Mouse (Mus musculus) WW6 (cell line): ENCODE measurements around the gene Uaca.

ENCODE experiments used
- DNase-seq: peaks from one replicate; pipeline ENCODE4 v3.0.0-alpha.2; 2013; ENCODE audit warnings: low read depth, low spot score

Uaca gene

GRCm38 (mm10) chr9:60885148-60885547, 90.8 kb downstream of the Uaca start:
- DNase-seq = no peak

GRCm38 (mm10) chr9:60886431-60887371, 92.4 kb downstream of the Uaca start:
- DNase-seq = no peak

DNA sequence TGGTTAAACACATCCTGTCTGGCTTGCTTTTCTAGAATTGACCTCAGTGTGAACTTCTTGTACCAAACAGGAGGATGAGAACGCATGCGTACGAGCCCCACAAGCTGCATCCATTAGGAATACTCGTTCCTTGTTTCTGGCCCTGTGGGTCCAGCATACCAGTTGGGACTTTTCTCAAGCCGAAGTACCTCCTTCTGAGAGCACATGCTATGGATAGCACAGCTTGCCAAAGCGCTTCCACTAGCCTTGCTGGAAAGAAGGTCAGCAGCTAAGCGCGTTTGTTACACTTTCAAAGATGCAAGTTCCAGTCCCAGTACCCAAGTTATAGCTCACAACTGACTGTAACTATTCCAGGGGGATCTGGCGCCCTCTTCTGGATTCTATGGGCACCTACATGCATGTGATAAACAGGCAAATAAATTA, 93.1 kb downstream of the Uaca start:
- DNase-seq = no peak

DNA sequence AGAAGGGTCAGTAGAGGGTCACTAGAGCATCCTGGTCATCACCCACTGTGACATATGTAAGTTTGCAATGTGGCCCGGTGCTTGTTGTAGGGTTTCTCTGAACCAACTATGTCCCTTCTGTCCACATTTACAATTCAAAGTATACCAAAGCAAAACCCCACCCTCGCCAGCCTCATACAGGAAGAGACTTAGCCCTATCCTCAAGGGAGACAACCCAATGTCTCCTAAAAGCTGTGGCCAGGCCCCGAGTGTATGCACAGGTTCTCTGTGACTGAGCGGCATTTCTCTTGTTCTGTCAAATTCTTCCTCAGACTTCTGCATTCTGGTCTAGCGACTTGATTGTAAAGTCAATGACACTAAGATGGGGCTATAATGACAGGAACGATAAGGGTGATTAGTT, 99.2 kb downstream of the Uaca start:
- no peak for DNase-seq

- no peak for DNase-seq
These were observed 101.3 kb downstream of the Uaca start for GRCm38 (mm10) chr9:60895486-60896110.

DNA sequence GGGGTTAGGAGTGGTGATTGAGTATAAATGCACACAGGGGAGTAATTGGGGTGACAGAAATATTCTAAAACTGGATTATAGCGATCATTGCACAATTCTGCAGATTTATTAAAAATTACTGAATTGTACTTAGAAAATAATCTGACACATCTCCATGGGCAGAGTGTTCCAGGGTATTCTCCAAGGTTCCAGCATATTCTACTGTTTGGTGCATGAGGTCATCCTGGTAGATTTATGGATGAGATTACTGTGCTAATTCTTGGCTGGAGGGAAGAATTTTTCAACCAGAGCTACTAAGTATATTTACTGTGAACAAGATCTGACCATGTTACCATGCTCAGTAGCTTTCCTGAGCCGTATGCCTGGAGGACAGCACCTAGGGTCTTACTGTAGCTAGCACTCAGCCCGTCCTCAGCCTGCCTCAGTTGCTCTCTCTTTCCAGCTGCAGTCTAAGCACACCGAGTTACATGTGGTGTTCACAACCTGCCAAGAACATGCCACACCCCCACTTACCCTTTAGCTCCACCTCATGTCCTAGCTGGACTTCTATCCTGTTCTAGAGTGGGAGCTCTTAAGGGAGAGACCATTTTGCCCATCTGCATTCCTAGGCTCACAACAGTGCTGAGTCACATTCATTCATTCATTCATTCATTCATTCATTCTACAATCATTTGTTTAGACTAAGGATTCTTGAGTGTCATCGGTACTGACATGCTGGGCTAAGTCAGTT, 104.1 kb downstream of the Uaca start:
- DNase-seq = no peak

- no peak for DNase-seq
These were observed 104.9 kb downstream of the Uaca start for GRCm38 (mm10) chr9:60899201-60899600.

GRCm38 (mm10) chr9:60899797-60900459, 105.6 kb downstream of the Uaca start:
- no peak for DNase-seq

DNA sequence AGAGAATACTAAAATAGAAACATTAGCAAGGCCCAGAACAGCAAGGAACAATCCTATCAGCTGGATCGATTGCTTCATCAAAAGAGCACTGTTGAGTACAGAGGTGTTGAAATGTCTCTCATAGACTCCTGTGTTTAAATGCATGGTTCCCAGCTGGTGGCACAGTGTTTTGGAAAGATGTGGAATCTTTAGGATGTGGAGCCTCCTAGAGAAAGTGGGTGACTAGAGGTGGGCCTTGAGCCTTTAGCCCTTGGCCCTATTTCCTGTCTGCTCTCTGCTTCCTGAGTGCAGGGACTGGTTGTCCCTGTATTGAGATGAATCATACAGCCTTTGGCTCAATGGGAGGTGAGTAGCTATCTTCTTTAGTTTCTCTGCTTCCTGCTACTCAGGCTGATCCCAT, 117.9 kb downstream of the Uaca start:
- DNase-seq = no peak

GRCm38 (mm10) chr9:60913626-60914025, 119.3 kb downstream of the Uaca start:
- no peak for DNase-seq

DNA sequence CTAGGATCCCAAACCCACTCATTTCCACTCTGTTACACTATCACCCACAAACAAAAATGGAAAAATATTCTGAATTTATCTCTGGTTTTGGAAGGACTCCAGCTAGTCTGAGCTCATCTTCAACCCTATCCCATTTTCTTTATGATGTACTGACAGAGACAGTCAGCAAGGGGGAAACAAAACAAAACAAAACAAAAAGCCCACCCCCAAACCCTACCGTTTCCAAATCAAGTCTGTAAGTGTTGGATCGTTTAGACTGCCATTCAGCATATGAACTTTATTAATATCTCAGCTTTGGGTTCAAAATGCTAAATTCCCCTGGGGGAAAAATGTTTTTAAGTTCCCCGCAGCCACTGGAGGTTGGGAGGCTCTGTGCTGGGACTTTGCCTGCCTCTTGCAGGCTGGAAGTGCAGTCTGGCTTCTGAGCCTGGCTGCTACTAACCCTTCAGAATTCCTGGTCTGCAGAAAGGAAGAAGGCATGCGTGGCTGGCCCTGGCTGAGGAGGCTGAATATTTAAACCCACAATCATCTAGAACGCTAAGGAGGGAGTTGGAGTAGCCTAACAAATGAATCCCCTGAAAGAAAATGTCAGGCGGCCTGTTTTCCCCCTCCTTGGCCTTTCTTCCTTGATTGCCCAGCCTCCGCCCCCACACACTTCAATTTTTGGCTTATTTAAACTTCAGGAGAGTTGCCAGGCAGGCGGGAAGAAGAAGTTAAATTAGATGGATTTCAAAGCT, 125.8 kb downstream of the Uaca start:
- DNase-seq = no peak

DNA sequence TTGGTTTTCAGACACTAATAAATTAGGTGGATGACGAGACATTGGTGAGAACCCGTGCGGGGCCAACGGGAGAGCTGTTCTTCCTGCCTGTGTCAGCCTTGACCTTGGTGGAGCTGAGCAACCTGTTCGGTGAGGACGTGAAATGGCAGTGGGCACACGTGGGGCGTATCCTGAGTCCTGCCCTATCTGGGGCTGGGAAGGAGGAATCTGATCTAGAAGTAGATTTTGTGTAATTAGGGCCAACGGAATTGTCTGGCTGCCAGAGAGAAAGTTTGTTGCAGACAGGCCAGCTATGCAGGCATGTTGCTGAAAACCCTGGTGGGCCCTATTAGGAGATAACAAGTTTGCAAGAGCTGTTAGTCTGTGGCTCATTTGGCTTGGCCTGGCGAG, 126.3 kb downstream of the Uaca start:
- no peak for DNase-seq

DNA sequence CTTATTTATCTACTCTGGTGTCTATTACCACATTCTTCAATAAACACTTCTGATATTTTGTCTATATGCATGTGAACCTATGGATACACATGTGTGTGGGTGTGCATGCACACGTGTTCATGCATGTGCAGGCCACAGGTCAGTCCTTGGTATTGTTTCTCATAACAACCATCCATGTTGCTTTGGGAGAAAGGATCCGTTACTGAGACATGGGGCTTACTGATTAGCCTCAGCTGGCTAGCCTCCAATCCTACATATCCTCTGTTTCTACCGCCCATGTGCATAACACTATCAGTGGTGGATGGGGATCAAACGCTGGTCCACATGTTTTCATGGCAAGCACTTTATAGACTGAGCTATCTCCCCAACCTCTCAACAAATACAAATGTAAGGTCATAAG, 126.9 kb downstream of the Uaca start:
- DNase-seq = no peak

DNA sequence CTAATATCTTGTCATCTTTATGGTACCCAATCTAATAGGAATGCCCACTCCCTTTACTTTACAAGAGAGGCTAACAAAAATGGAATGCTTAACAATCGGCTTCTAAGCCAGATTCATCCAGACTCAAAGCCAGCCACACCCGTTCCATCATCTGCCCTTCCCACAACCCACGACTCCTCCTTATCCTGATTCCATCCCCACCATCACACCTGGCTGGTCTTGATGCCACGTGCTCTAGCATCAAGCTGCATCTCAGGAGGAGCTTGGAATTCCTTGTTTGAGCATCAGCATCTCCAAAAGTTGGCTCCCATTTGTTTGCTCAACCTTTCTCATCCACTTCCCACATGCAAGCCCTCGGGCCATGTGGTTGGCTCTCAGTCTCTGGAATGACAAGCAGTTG, 127.5 kb downstream of the Uaca start:
- DNase-seq = no peak

- DNase-seq = no peak
These were observed 132.0 kb downstream of the Uaca start for GRCm38 (mm10) chr9:60926301-60926700.

DNA sequence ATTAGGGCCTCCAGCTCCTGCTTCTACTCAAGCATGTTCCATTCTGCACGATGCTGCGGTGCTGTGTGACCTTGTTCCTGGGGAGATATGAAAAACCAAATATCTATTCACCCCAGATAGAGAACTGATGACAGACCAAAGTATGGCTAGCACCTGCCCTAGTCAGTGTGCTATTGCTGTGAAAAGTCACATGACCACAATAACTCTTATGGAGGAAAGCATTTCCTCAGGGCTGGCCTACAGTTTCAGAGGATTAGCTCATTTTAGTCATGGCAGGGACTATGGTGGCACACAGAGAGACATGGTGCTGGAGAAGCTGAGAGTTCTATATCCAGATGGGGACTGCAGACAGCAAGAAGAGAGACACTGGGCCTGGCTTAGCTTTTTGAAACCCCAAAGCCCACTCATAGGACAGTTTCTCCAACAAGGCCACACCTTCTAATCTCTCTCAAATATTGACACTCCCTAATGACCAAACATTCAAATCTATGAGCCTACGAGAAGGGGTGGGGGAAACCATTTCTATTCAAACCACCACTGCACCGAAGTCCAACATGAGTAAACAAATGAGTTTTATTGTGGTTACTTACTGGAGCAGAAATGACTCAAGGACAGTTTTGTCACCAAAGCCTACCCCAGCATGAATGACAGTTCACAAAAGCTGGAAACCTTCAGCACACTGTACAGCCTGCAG, 135.1 kb downstream of the Uaca start:
- no peak for DNase-seq
